Mouse (Mus musculus) G1E (cell line): ENCODE results near the gene Dyrk1a.

Experiments
- CTCF ChIP-seq: IDR thresholded peaks from 2 replicates; pipeline ENCODE4 v1.5.1; 2012; ENCODE audit warnings: low read depth, low read length, inconsistent platforms, mixed read lengths
- GATA1 ChIP-seq: IDR thresholded peaks from 2 replicates; pipeline ENCODE4 v1.6.1; 2012; ENCODE audit warnings: borderline replicate concordance, low read length, inconsistent platforms, mixed read lengths
- TAL1 ChIP-seq: conservative IDR thresholded peaks from 2 replicates; pipeline ENCODE4 v1.6.1; 2012; ENCODE audit warnings: low read depth, low read length, inconsistent platforms, mixed read lengths

DNA sequence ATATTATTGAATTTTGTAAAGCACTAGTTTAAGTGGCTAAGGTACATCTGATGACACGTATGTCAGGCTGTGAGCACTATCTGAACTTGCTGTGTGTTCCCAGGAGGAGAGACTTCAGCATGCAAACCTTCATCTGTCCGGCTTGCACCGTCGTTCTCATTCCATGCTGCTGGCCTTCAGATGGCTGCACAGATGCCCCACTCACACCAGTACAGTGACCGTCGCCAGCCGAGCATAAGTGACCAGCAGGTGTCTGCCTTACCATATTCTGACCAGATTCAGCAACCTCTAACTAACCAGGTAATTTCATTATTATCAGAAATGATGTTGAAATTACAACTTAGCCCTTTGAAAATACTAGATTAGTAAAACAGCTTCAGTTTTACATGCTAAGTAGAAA is 89.6 kb downstream of the Dyrk1a start:
- TF ChIP-seq TAL1 (no peak), CTCF (no peak), GATA1 (no peak)
